Mouse (Mus musculus) ES-Bruce4 (cell line): ENCODE results near the gene Kcnd1. TPM values are rescaled to one million over a fixed set of nuclear protein-coding genes. Genes with fewer than 3 reads are reported as not detected.

Experiments used
- H3K27ac ChIP-seq: 2 replicates; pipeline ENCODE4 v1.5.1; 2012; ENCODE audit warnings: low read length, inconsistent platforms; ENCODE audit not compliant: insufficient read depth
- H3K27me3 ChIP-seq: 2 replicates; pipeline ENCODE4 v1.6.1; 2012; ENCODE audit warnings: mild to moderate bottlenecking, low read length, inconsistent platforms; ENCODE audit not compliant: control insufficient read depth, poor library complexity, insufficient read depth, severe bottlenecking
- H3K36me3 ChIP-seq: 2 replicates; pipeline ENCODE4 v1.6.1; 2012; ENCODE audit warnings: inconsistent platforms, mild to moderate bottlenecking, low read length, moderate library complexity; ENCODE audit not compliant: control insufficient read depth, poor library complexity, insufficient read depth, severe bottlenecking
- H3K4me1 ChIP-seq: one replicate; pipeline ENCODE4 v1.8.1; 2011; ENCODE audit warnings: low read length; ENCODE audit not compliant: control insufficient read depth, insufficient read depth
- H3K4me3 ChIP-seq: 2 replicates; pipeline ENCODE4 v1.5.1; 2011; ENCODE audit warnings: low read depth, mild to moderate bottlenecking, low read length
- H3K9ac ChIP-seq: 2 replicates; pipeline ENCODE4 v1.6.1; 2012; ENCODE audit warnings: low read depth, mild to moderate bottlenecking, inconsistent platforms; ENCODE audit not compliant: poor library complexity, severe bottlenecking
- H3K9me3 ChIP-seq: replicated peaks from 2 replicates; pipeline ENCODE4 v1.6.1; 2012; ENCODE audit warnings: mild to moderate bottlenecking, low read length, inconsistent platforms; ENCODE audit not compliant: control insufficient read depth, poor library complexity, insufficient read depth, severe bottlenecking
- CTCF ChIP-seq: IDR thresholded peaks from one replicate; pipeline ENCODE4 v1.8.1; 2011; ENCODE audit warnings: low read depth, low read length
- EP300 ChIP-seq: IDR thresholded peaks from 2 replicates; pipeline ENCODE4 v1.6.1; 2011; ENCODE audit warnings: low read depth, low read length; ENCODE audit not compliant: insufficient read depth
- POLR2A ChIP-seq: IDR thresholded peaks from one replicate; pipeline ENCODE4 v1.8.1; 2011; ENCODE audit warnings: low read length; ENCODE audit not compliant: insufficient read depth
- polyA plus RNA-seq: library from polyadenylated mRNA; stranded (reverse); fragments of >200 nt; gene quantifications from 2 replicates; pipeline ENCODE4 v1.2.4, GENCODE M21; 2011; ENCODE audit warnings: low read depth; ENCODE audit not compliant: missing spikeins, insufficient read depth, insufficient read length

Kcnd1 gene
- polyA plus RNA-seq, 1 experiment, result 8.3 TPM

- TF ChIP-seq EP300, result no peak
- Histone ChIP-seq H3K27me3 (no peaks in the 10 kb centered on the region), H3K4me1 (peaks cover 2% of the 10 kb centered on the region), H3K9me3 (no peaks in the 10 kb centered on the region), H3K9ac (no peak overlapping the region), H3K36me3 (0 out of 2 replicates have a peak, but pooled peaks cover 2% of the 10 kb centered on the region), H3K27ac (no peak overlapping the region), H3K4me3 (no peak overlapping the region)
Measured at GRCm38 (mm10) chrX:7779294-7779693, 42.8 kb upstream of the Kcnd1 start.

DNA sequence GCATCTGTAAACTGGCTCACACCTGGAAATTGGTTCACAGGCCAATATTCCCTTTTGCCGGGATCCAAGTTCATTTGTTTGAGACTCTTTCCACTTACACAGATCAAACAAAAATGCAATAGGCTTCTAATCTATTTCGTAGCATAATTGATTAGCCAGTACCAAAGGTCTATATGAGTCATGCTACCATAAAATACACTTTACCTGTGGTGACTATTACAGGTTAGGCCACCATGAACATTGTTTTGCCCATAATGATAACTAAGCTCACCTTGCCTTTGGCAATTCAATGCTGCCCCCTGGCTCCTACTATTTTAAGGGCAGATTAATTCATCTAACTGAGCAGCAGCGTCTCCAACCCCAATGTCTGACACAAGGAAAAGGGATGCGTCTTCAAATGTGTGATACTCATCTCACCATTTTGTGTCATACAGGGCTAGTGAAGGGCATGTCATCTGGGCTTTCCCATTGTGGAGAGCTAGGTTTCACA lies 39.4 kb upstream of the Kcnd1 start:
- no peaks in the 10 kb centered on the region for H3K27me3 ChIP-seq
- TF ChIP-seq POLR2A, result no peak
- TF ChIP-seq CTCF, result no peak
- no peak for TF ChIP-seq EP300
- no peak overlapping the region for H3K27ac ChIP-seq
- no peaks in the 10 kb centered on the region for H3K4me1 ChIP-seq
- no peaks in the 10 kb centered on the region for H3K9me3 ChIP-seq
- no peak overlapping the region for H3K4me3 ChIP-seq
- no peak overlapping the region for H3K9ac ChIP-seq
- no peaks in the 10 kb centered on the region for H3K36me3 ChIP-seq

DNA sequence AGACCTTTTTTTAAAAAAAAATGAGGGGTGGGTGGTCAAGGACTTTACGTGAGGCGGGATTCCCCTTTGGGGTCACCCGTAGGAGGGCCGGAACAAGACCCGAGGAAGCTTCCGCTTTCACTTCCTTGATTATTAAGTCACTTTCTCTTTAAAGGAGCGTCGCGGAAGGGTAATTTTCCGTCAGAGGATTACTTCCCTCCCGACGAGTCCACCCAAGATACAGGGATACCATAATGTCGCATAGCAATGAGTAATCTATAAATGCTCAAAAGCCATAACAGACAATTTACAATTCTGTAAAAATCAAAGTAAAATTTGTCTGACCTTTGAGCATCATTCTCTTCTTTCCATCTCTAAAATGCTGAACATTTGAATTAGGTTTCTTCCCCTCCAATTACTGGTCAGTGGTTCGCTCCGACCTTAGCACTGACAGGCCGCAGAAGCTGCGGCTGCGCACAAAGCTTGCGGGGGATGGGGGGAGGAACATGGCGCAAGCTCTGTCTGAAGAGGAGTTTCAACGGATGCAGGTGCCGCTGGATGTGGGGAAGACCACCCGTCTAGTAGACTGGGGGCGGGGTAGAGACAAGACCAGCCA lies 32.5 kb upstream of the Kcnd1 start, which contains the start of gene Gripap1:
TSS of gene Gripap1 (plus strand) at position 224 of the 595 bp plus-strand sequence.
- TF ChIP-seq POLR2A, result peak; percentile 20
- TF ChIP-seq EP300, result 0 out of 2 replicates have a peak, but pooled peaks have one; percentile 16
- TF ChIP-seq CTCF, result no peak
- no peaks in the 10 kb centered on the region for H3K27me3 ChIP-seq
- H3K9me3 ChIP-seq, result no peaks in the 10 kb centered on the region
- peak within 1 kb of the TSS; percentile 86 for H3K4me3 ChIP-seq
- peak within 1 kb of the TSS; percentile 79 for H3K9ac ChIP-seq
- H3K27ac ChIP-seq, result no peak within 1 kb of the TSS
- no peaks in the 10 kb centered on the region for H3K4me1 ChIP-seq
- H3K36me3 ChIP-seq, result no peaks in the 10 kb centered on the region

DNA sequence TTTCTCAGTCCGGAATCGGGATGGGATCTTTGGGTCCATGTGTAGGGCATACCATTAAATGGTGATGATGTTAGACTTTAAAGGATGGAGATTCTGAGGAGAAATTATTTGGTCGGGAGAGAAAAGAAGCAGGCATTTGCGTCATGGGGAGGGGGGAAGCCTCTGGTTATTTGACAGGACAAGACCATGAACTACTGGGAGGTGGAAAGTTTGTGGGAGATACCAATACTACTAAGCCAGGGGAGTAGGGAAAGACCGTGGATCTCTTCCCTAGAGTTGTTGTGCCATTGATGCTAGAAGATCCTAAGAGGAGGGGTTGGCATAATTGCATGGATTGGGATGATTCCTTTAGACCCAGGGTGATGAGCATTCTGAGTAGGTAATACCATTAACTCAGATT lies 31.8 kb upstream of the Kcnd1 start:
- Histone ChIP-seq H3K4me1 (no peaks in the 10 kb centered on the region), H3K27ac (no peak overlapping the region), H3K9ac (peak overlapping the region; percentile 79), H3K27me3 (no peaks in the 10 kb centered on the region), H3K4me3 (peak overlapping the region; percentile 86; the same call in 1 of the 2 replicates), H3K36me3 (no peaks in the 10 kb centered on the region), H3K9me3 (no peaks in the 10 kb centered on the region)
- no peak for TF ChIP-seq POLR2A

DNA sequence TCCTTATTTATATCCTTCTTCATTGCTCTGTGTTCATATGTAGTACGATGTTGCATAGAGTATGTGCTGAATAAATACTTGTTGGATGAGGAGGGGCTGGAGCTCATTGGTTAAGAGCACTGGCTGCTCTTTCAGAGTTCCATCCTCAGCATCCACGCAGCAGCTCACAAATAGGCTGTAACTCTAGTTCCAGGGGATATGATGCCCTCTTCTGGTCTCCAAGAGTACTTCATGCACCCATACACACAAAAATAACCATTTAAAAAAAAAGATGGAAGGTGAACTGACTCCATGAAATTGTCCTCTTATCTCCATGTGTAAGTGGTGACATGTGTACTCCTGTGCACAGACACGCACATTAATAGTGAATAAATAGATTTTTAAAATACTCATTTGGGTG lies 28.7 kb upstream of the Kcnd1 start:
- Histone ChIP-seq H3K4me3 (no peak overlapping the region), H3K36me3 (no peaks in the 10 kb centered on the region), H3K9ac (no peak overlapping the region), H3K27me3 (no peaks in the 10 kb centered on the region), H3K27ac (no peak overlapping the region), H3K9me3 (no peaks in the 10 kb centered on the region), H3K4me1 (no peaks in the 10 kb centered on the region)
- TF ChIP-seq CTCF (no peak), EP300 (no peak)

- Histone ChIP-seq H3K9me3 (no peaks in the 10 kb centered on the region), H3K36me3 (no peaks in the 10 kb centered on the region; the same call in 1 of the 2 replicates), H3K27ac (no peak overlapping the region), H3K4me1 (no peaks in the 10 kb centered on the region), H3K9ac (no peak overlapping the region), H3K4me3 (no peak overlapping the region), H3K27me3 (no peaks in the 10 kb centered on the region)
- TF ChIP-seq POLR2A, result no peak
- no peak for TF ChIP-seq EP300
- TF ChIP-seq CTCF, result no peak
Measured at GRCm38 (mm10) chrX:7795016-7795415, 27.1 kb upstream of the Kcnd1 start.
